Mouse (Mus musculus) liver, postnatal 0 days (tissue): ENCODE results near the gene Cfap57. TPM values are rescaled to one million over a fixed set of nuclear protein-coding genes. Genes with fewer than 3 reads are reported as not detected.
"Not testable (repeated sequence)": the region's sequence is repeated elsewhere in the genome, so short reads cannot be mapped to it uniquely, and the experiment has no call there.

ENCODE experiments used
- ATAC-seq: fragments of 200-750 bp; cut with Nextera tagmentation; 2 replicates; pipeline ENCODE4 v1.8.0; 2017; ENCODE audit warnings: mild to moderate bottlenecking, moderate library complexity
- DNase-seq: peaks from one replicate; pipeline ENCODE4 v3.0.0-alpha.2; 2016
- H3K27ac ChIP-seq: fragments of 300-500 bp; sonication (generic); 2 replicates; pipeline ENCODE4 v1.5.1; 2014; ENCODE audit warnings: antibody characterized with exemption, moderate library complexity, mild to moderate bottlenecking, low read depth
- H3K27me3 ChIP-seq: fragments of 300-500 bp; sonication (generic); 2 replicates; pipeline ENCODE4 v1.6.1; 2014; ENCODE audit warnings: low read length, control low read depth, mixed read lengths; ENCODE audit not compliant: insufficient read depth
- H3K36me3 ChIP-seq: fragments of 300-500 bp; sonication (generic); replicated peaks from 2 replicates; pipeline ENCODE4 v1.6.1; 2014; ENCODE audit warnings: mild to moderate bottlenecking, control low read depth, low read length, moderate library complexity, mixed read lengths; ENCODE audit not compliant: insufficient read depth
- H3K4me1 ChIP-seq: fragments of 300-500 bp; sonication (generic); 2 replicates; pipeline ENCODE4 v1.6.1; 2014; ENCODE audit warnings: antibody characterized with exemption, mild to moderate bottlenecking, control low read depth; ENCODE audit not compliant: insufficient read depth
- H3K4me2 ChIP-seq: fragments of 300-500 bp; sonication (generic); 2 replicates; pipeline ENCODE4 v1.6.1; 2014; ENCODE audit warnings: low read depth, mild to moderate bottlenecking, low read length, moderate library complexity, mixed read lengths
- H3K4me3 ChIP-seq: fragments of 300-500 bp; sonication (generic); 2 replicates; pipeline ENCODE4 v1.5.1; 2014; ENCODE audit warnings: low read depth, low read length
- H3K9ac ChIP-seq: fragments of 300-500 bp; sonication (generic); replicated peaks from 2 replicates; pipeline ENCODE4 v1.6.1; 2014; ENCODE audit warnings: mild to moderate bottlenecking, moderate library complexity
- H3K9me3 ChIP-seq: fragments of 300-500 bp; sonication (generic); 2 replicates; pipeline ENCODE4 v1.6.1; 2016; ENCODE audit warnings: mild to moderate bottlenecking, control low read depth, low read length, mixed read lengths
- CTCF ChIP-seq: sonication (generic); IDR thresholded peaks from 2 replicates; pipeline ENCODE4 v1.5.1; 2016; ENCODE audit warnings: antibody characterized with exemption, low read depth
- EP300 ChIP-seq: IDR thresholded peaks from 2 replicates; pipeline ENCODE4 v1.6.1; 2016; ENCODE audit warnings: antibody characterized with exemption, low read depth, mild to moderate bottlenecking
- WGBS: fragments of 180-500 bp; shearing (Covaris S2); extraction: QIAGEN DNeasy Blood & Tissue Kit; methylation state at CpG from one replicate; pipeline ENCODE4 v1.1.7; 2014; ENCODE audit not compliant: insufficient replicate concordance; 5-methylcytosine and 5-hydroxymethylcytosine counted together
- polyA plus RNA-seq: library from polyadenylated mRNA; unstranded; fragments of >200 nt; fragmentation: Nextera tagmentation; extraction: Ambion mirVana; gene quantifications from 2 replicates; pipeline ENCODE4 v1.2.1, GENCODE M21; 2015

The Cfap57 gene
- polyA plus RNA-seq, 1 experiment from 2014 or later: 0.42 TPM

DNA sequence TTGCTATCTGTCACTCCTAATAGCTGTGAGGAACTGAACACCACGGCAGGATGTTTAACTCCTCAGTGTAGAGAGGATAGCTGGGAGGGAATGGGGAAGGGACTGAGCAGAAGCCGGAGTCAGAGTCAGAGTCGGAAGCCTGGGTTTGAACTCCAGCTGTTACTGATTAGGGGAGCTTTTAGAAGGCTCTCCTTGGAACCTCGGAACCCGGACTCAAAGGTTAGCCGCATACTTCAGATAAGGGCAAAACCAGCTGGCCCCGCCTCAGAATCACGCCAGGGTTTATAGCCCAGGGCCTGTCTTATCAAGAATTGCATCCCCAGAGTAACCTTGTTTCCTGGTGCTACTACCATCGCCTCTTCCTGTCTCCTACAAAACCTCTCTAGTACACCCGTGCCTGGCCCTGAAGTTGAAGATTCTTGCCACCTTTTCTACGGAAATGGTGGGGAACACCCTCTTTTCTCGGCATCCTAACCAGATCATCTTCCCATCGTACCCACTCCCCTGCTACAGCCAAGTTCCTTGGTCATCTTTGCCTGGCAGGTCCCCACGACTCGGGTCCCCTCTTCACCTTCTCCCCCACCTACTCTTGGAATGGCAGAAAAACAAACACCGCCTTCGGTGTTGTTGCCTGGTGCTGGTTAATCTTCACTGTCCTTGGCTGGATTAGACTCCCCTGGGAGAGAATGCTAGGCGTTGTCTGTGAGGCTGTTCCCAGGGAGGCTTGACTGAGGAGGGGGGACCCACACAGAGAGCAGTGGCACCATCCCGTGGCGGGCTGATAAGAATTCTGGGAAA, 103.7 kb downstream of the Cfap57 start:
- no peak overlapping the region for H3K27ac ChIP-seq
- DNase-seq (no peak), ATAC-seq (no peak)
- peaks cover 12% of the 10 kb centered on the region for H3K4me1 ChIP-seq
- TF ChIP-seq EP300 (no peak), CTCF (0 out of 2 replicates have a peak, but pooled peaks have one; percentile 26)
- no peaks in the 10 kb centered on the region for H3K36me3 ChIP-seq
- H3K9me3 ChIP-seq: no peaks in the 10 kb centered on the region
- H3K4me2 ChIP-seq: peak overlapping the region; percentile 22; the same call in 1 of the 2 replicates
- WGBS: 22% methylated on average over 20 of the region's 20 CpGs
- H3K9ac ChIP-seq: no peak overlapping the region
- no peaks in the 10 kb centered on the region for H3K27me3 ChIP-seq
- H3K4me3 ChIP-seq: no peak overlapping the region

DNA sequence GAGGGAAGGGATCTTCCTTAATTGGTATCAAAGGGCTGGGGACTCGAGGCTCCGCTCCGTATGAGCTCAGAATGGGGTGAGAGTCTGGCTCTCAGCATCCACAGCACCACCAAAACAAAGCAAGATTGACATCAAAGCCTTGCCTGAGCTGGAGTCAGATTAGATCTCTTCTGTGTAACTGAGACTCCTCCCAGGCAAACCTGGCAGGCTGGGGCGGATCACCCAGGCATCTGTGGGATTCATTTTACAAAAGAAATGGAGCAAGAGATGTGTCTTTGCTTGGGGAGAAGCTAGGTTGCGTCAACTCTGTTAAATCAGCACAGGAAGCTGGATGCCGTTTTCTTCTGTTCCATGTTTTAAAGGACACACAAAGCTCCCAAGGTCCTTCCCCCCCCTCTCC, 111.5 kb downstream of the Cfap57 start:
- Histone ChIP-seq H3K27me3 (no peaks in the 10 kb centered on the region), H3K4me3 (no peak overlapping the region), H3K4me1 (no peaks in the 10 kb centered on the region), H3K36me3 (no peaks in the 10 kb centered on the region), H3K9ac (no peak overlapping the region), H3K9me3 (no peaks in the 10 kb centered on the region), H3K27ac (no peak overlapping the region), H3K4me2 (no peak overlapping the region)
- WGBS: 48% methylated on average over 6 of the region's 6 CpGs
- DNase-seq (no peak), ATAC-seq (no peak)
- TF ChIP-seq EP300 (no peak), CTCF (no peak)

DNA sequence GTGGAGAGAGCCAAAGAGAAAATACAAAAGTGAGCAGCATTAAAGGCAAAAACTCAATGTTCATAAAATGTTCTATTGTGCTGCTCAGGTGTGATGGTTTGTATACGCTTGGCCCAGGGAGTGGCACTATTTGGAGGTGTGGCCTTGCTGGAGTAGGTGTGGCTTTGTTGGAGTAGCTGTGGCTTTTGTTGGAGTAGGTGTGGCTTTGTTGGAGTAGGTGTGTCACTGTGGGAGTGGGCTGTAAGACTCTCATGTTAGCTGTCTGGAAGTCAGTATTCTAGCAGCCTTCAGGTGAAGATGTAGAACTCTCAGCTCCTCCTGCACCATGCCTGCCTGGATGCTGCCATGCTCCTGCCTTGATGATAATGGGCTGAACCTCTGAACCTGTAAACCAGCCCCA, 113.4 kb downstream of the Cfap57 start:
- not testable (repeated sequence) for H3K27ac ChIP-seq, DNase-seq, H3K4me1 ChIP-seq, H3K27me3 ChIP-seq, H3K36me3 ChIP-seq, H3K9ac ChIP-seq, H3K9me3 ChIP-seq, H3K4me3 ChIP-seq, ATAC-seq, H3K4me2 ChIP-seq
- WGBS: 76% methylated on average over 1 of the region's 1 CpGs

DNA sequence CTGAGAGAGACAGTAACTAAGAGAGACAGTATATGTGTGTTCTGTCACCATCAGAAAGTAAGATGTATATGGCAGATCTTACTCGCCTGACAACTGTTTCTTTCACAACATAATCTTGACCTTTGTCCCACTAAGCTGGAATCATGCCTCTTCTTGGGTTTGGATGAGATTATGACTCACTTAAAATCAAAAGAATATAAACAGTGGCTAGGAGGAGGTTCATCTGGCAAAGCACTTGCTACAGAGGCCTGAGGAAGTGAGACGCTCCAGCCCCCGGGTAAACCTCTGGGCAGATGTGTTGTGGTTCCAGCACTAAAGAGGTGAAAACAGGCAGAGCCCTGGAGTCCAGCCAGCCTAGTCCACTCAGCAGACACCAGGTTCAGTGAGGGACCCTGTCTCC, 115.0 kb downstream of the Cfap57 start:
- Histone ChIP-seq H3K9ac (no peak overlapping the region), H3K9me3 (no peaks in the 10 kb centered on the region), H3K27ac (no peak overlapping the region), H3K4me3 (no peak overlapping the region), H3K36me3 (no peaks in the 10 kb centered on the region), H3K27me3 (no peaks in the 10 kb centered on the region), H3K4me2 (no peak overlapping the region), H3K4me1 (no peaks in the 10 kb centered on the region)
- TF ChIP-seq EP300 (no peak), CTCF (no peak)
- ATAC-seq: no peak
- 57% methylated on average over 3 of the region's 3 CpGs for WGBS
- no peak for DNase-seq

Other genes with a start within 250 kb of the Cfap57 start
- gene Szt2, start 211.5 kb downstream of the Cfap57 start, polyA plus RNA-seq: 1.2 and 1.9 TPM in 2 replicates
- gene Med8, start 211.4 kb downstream of the Cfap57 start, polyA plus RNA-seq: 55.2 and 59.7 TPM in 2 replicates
- 48.4 and 51.5 TPM in 2 replicates for gene Elovl1, start 192.7 kb downstream of the Cfap57 start, polyA plus RNA-seq
- gene Cdc20, start 183.4 kb downstream of the Cfap57 start, polyA plus RNA-seq: 53.9 and 63.0 TPM in 2 replicates
- gene Mpl, start 163.3 kb downstream of the Cfap57 start, polyA plus RNA-seq: 9.0 and 9.3 TPM in 2 replicates
- 7.1 and 8.2 TPM in 2 replicates for gene Tie1, start 130.7 kb downstream of the Cfap57 start, polyA plus RNA-seq
- gene 2610528J11Rik, start 93.8 kb downstream of the Cfap57 start, polyA plus RNA-seq: 16.2 and 18.8 TPM in 2 replicates
- 3.7 and 4.4 TPM in 2 replicates for gene Tmem125, start 76.7 kb downstream of the Cfap57 start, polyA plus RNA-seq
- gene Ebna1bp2, start within 50 bp of the Cfap57 start, polyA plus RNA-seq: 61.0 and 62.0 TPM in 2 replicates
- gene Olfr62, start 38.2 kb upstream of the Cfap57 start, polyA plus RNA-seq: not detected in 2 replicates
- not detected in 2 replicates for gene Olfr1342, start 72.0 kb upstream of the Cfap57 start, polyA plus RNA-seq
- not detected in 2 replicates for gene Olfr1341, start 82.7 kb upstream of the Cfap57 start, polyA plus RNA-seq
- gene Olfr1340, start 99.4 kb upstream of the Cfap57 start, polyA plus RNA-seq: not detected in 2 replicates
- gene Olfr1339, start 111.4 kb upstream of the Cfap57 start, polyA plus RNA-seq: not detected in 2 replicates
- not detected in 2 replicates for gene Olfr1338, start 138.0 kb upstream of the Cfap57 start, polyA plus RNA-seq
- gene Olfr1337, start 161.8 kb upstream of the Cfap57 start, polyA plus RNA-seq: not detected in 2 replicates
- not detected in 2 replicates for gene Olfr1335, start 189.2 kb upstream of the Cfap57 start, polyA plus RNA-seq
- not detected in 2 replicates for gene Olfr1333, start 215.5 kb upstream of the Cfap57 start, polyA plus RNA-seq
- gene Olfr1331, start 243.9 kb upstream of the Cfap57 start, polyA plus RNA-seq: not detected in 2 replicates